Mouse (Mus musculus): ENCODE measurements around the gene Slc29a1. TPM values are rescaled to one million over a fixed set of nuclear protein-coding genes. Genes with fewer than 3 reads are reported as not detected.

Gene Slc29a1
- polyA plus RNA-seq (2012; ENCODE audit: insufficient read depth, insufficient read length, low replicate concordance, missing spikeins): not detected in 2 replicates

DNA sequence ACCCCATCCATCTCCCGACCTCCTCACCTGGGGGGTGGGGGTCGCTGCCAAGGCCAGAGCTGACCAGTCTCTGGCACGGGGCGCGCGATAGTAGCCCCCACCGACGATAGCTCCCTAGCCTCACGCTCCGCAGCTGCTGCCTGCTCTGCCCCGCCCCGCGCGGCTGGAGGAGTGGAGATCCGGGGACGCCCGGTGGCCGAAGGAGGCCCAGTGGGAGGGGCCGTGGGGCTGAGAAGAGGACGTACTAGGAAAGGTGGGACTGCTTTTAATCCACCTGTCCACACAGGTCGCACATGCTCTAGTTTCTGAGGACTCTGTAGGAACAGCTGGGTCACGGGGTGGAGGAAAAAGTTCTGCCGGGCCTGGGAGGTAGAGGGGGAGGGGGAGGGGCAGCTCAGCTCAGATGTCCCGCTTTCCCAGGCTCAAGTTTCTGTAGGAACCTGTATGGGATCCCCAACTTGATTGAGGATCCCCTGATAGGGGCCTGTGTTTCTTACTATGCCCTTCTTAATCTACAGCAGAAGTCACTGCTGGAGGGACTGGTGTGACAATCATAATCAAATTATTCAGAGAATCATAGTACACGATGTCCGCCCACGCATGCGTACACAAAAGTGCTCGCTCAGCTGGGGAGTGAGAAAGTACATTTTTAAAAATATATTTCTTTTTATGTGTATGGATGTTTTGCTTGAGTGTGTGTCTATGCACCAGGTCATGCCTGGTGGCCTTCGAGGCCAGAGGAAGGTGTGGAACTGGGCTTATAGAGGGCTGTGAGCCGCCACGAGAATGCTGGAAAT, at the start of gene Slc29a1:
Slc29a1 (minus strand) TSS at position 161 of the 797 bp plus-strand sequence.
- no peak for TF ChIP-seq POLR2A (IDR thresholded peaks at IDR 0.05; ENCODE audit: insufficient read depth, low read depth, low read length)
- no peak for TF ChIP-seq CTCF (IDR thresholded peaks at IDR 0.05; ENCODE audit: insufficient read depth, low read depth, low read length)
- Histone ChIP-seq H3K4me1 (ENCODE audit: control insufficient read depth, insufficient read depth, low read length) (peaks cover 32% of the 10 kb centered on the region), H3K4me3 (ENCODE audit: insufficient read depth, low read depth, low read length) (no peak within 1 kb of the TSS), H3K27ac (ENCODE audit: insufficient read depth, low read depth, low read length) (no peak within 1 kb of the TSS)
- 24% methylated on average over 32 of the region's 32 CpGs for WGBS

- TF ChIP-seq CTCF (IDR thresholded peaks at IDR 0.05; ENCODE audit: insufficient read depth, low read depth, low read length) (no peak), POLR2A (IDR thresholded peaks at IDR 0.05; ENCODE audit: insufficient read depth, low read depth, low read length) (no peak)
- H3K27ac ChIP-seq (ENCODE audit: insufficient read depth, low read depth, low read length): no peak overlapping the region
- WGBS: 95% methylated on average over 4 of the region's 4 CpGs
- H3K4me3 ChIP-seq (ENCODE audit: insufficient read depth, low read depth, low read length): no peak overlapping the region
- peaks cover 3% of the 10 kb centered on the region; the same call in 1 of the 2 replicates for H3K4me1 ChIP-seq (ENCODE audit: control insufficient read depth, insufficient read depth, low read length)
Observed at GRCm38 (mm10) chr17:45644185-45644584, 44.8 kb upstream of the Slc29a1 start.

GRCm38 (mm10) chr17:45642701-45643100, 43.3 kb upstream of the Slc29a1 start:
- peak; percentile 60 for TF ChIP-seq CTCF (IDR thresholded peaks at IDR 0.05; ENCODE audit: insufficient read depth, low read depth, low read length)
- TF ChIP-seq POLR2A (IDR thresholded peaks at IDR 0.05; ENCODE audit: insufficient read depth, low read depth, low read length): no peak
- H3K4me3 ChIP-seq (ENCODE audit: insufficient read depth, low read depth, low read length): no peak overlapping the region
- 21% methylated on average over 12 of the region's 12 CpGs for WGBS
- peaks cover 3% of the 10 kb centered on the region; the same call in 1 of the 2 replicates for H3K4me1 ChIP-seq (ENCODE audit: control insufficient read depth, insufficient read depth, low read length)
- H3K27ac ChIP-seq (ENCODE audit: insufficient read depth, low read depth, low read length): no peak overlapping the region

DNA sequence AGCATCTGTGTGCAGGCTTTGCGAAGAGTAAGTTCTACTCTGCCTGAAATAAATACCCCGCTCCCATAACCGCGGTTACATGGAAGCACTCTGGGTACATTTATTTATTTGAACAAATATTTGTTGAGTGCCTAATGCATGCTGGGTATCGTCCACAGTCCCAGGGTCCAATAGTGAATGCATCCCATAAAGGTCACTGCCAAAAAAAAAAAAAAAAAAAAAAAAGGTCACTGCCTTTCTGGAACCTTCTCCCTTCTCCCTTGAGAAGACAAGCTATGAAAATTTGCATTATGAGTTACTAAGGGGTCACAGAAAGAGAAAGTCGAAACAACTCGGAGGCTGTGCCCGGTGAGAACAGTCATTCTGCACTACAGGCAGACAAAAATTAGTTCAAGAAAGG, 42.6 kb upstream of the Slc29a1 start:
- Histone ChIP-seq H3K27ac (ENCODE audit: insufficient read depth, low read depth, low read length) (no peak overlapping the region), H3K4me1 (ENCODE audit: control insufficient read depth, insufficient read depth, low read length) (peaks cover 3% of the 10 kb centered on the region; the same call in 1 of the 2 replicates), H3K4me3 (ENCODE audit: insufficient read depth, low read depth, low read length) (no peak overlapping the region)
- 90% methylated on average over 8 of the region's 8 CpGs for WGBS
- TF ChIP-seq POLR2A (IDR thresholded peaks at IDR 0.05; ENCODE audit: insufficient read depth, low read depth, low read length) (no peak), CTCF (IDR thresholded peaks at IDR 0.05; ENCODE audit: insufficient read depth, low read depth, low read length) (no peak)

- H3K4me1 ChIP-seq (ENCODE audit: control insufficient read depth, insufficient read depth, low read length): peaks cover 3% of the 10 kb centered on the region; the same call in 1 of the 2 replicates
- no peak overlapping the region for H3K4me3 ChIP-seq (ENCODE audit: insufficient read depth, low read depth, low read length)
- no peak overlapping the region for H3K27ac ChIP-seq (ENCODE audit: insufficient read depth, low read depth, low read length)
- TF ChIP-seq POLR2A (IDR thresholded peaks at IDR 0.05; ENCODE audit: insufficient read depth, low read depth, low read length) (no peak), CTCF (IDR thresholded peaks at IDR 0.05; ENCODE audit: insufficient read depth, low read depth, low read length) (no peak)
- 81% methylated on average over 16 of the region's 16 CpGs for WGBS
Observed at GRCm38 (mm10) chr17:45638596-45639295, 39.3 kb upstream of the Slc29a1 start.

GRCm38 (mm10) chr17:45634033-45634432, 34.6 kb upstream of the Slc29a1 start:
- TF ChIP-seq POLR2A (IDR thresholded peaks at IDR 0.05; ENCODE audit: insufficient read depth, low read depth, low read length): no peak
- no peak for TF ChIP-seq CTCF (IDR thresholded peaks at IDR 0.05; ENCODE audit: insufficient read depth, low read depth, low read length)
- no peak overlapping the region for H3K4me3 ChIP-seq (ENCODE audit: insufficient read depth, low read depth, low read length)
- peaks cover 13% of the 10 kb centered on the region for H3K4me1 ChIP-seq (ENCODE audit: control insufficient read depth, insufficient read depth, low read length)
- H3K27ac ChIP-seq (ENCODE audit: insufficient read depth, low read depth, low read length): no peak overlapping the region
- WGBS: 85% methylated on average over 5 of the region's 5 CpGs

GRCm38 (mm10) chr17:45631940-45632339, 32.5 kb upstream of the Slc29a1 start:
- Histone ChIP-seq H3K27ac (ENCODE audit: insufficient read depth, low read depth, low read length) (no peak overlapping the region), H3K4me1 (ENCODE audit: control insufficient read depth, insufficient read depth, low read length) (peaks cover 13% of the 10 kb centered on the region), H3K4me3 (ENCODE audit: insufficient read depth, low read depth, low read length) (no peak overlapping the region)
- 92% methylated on average over 6 of the region's 6 CpGs for WGBS
- no peak for TF ChIP-seq CTCF (IDR thresholded peaks at IDR 0.05; ENCODE audit: insufficient read depth, low read depth, low read length)
- TF ChIP-seq POLR2A (IDR thresholded peaks at IDR 0.05; ENCODE audit: insufficient read depth, low read depth, low read length): no peak

DNA sequence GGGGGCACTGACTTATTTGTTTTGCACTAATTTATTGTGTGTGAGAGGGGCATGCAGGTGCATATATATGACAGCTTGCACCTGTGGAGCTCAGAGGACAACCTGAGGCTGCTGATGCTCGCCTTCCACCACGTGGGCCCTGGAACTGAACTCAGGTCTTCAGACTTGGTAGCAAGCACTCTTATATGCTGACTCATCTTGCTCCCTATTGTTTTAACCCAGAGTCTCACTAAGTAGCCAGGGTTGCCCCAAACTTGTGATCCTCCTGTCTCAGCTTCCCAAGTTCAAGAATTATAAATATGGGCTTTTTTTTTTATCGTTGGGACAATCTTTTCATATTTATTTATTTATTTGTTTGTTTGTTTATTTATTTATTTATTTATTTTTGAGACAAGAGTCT, 31.6 kb upstream of the Slc29a1 start:
- WGBS: 79% methylated on average over 3 of the region's 3 CpGs
- no peak for TF ChIP-seq CTCF (IDR thresholded peaks at IDR 0.05; ENCODE audit: insufficient read depth, low read depth, low read length)
- Histone ChIP-seq H3K4me3 (ENCODE audit: insufficient read depth, low read depth, low read length) (no peak overlapping the region), H3K4me1 (ENCODE audit: control insufficient read depth, insufficient read depth, low read length) (peaks cover 16% of the 10 kb centered on the region), H3K27ac (ENCODE audit: insufficient read depth, low read depth, low read length) (no peak overlapping the region)
